Mouse (Mus musculus): ENCODE measurements around the gene Snip1.

Gene Snip1

GRCm38 (mm10) chr4:125117902-125118320, 51.4 kb downstream of the Snip1 start:
- Histone ChIP-seq H3K27me3 (ENCODE audit: control insufficient read depth, insufficient read depth, low read length, poor library complexity, severe bottlenecking) (no peaks in the 10 kb centered on the region), H3K36me3 (ENCODE audit: control insufficient read depth, insufficient read depth, low read length, poor library complexity, severe bottlenecking) (peaks cover 24% of the 10 kb centered on the region)
- DNase-seq (ENCODE audit: low read depth, low spot score), result peak; percentile 76

GRCm38 (mm10) chr4:125119070-125119469, 52.6 kb downstream of the Snip1 start:
- peak; percentile 33 for DNase-seq (ENCODE audit: low read depth, low spot score)
- Histone ChIP-seq H3K36me3 (ENCODE audit: control insufficient read depth, insufficient read depth, low read length, poor library complexity, severe bottlenecking) (peaks cover 27% of the 10 kb centered on the region), H3K27me3 (ENCODE audit: control insufficient read depth, insufficient read depth, low read length, poor library complexity, severe bottlenecking) (no peaks in the 10 kb centered on the region)

- no peak for DNase-seq (ENCODE audit: low read depth, low spot score)
- H3K27me3 ChIP-seq (ENCODE audit: control insufficient read depth, insufficient read depth, low read length, poor library complexity, severe bottlenecking), result no peaks in the 10 kb centered on the region
- H3K36me3 ChIP-seq (ENCODE audit: control insufficient read depth, insufficient read depth, low read length, poor library complexity, severe bottlenecking), result peaks cover 27% of the 10 kb centered on the region
Measured at GRCm38 (mm10) chr4:125119721-125120120, 53.2 kb downstream of the Snip1 start.

- peak; percentile 63 for DNase-seq (ENCODE audit: low read depth, low spot score)
- H3K27me3 ChIP-seq (ENCODE audit: control insufficient read depth, insufficient read depth, low read length, poor library complexity, severe bottlenecking), result no peaks in the 10 kb centered on the region
- peaks cover 41% of the 10 kb centered on the region for H3K36me3 ChIP-seq (ENCODE audit: control insufficient read depth, insufficient read depth, low read length, poor library complexity, severe bottlenecking)
Measured at GRCm38 (mm10) chr4:125122431-125123278, 56.2 kb downstream of the Snip1 start.

- DNase-seq (ENCODE audit: low read depth, low spot score), result peak; percentile 60
- no peaks in the 10 kb centered on the region for H3K27me3 ChIP-seq (ENCODE audit: control insufficient read depth, insufficient read depth, low read length, poor library complexity, severe bottlenecking)
- H3K36me3 ChIP-seq (ENCODE audit: control insufficient read depth, insufficient read depth, low read length, poor library complexity, severe bottlenecking), result peaks cover 41% of the 10 kb centered on the region
Measured at GRCm38 (mm10) chr4:125123279-125123671, 56.8 kb downstream of the Snip1 start.
